Mouse (Mus musculus) midbrain, embryonic 10.5 days (tissue): ENCODE data around the gene Morn3. TPM values are rescaled to one million over a fixed set of nuclear protein-coding genes. Genes with fewer than 3 reads are reported as not detected.
"Not testable (repeated sequence)": the region's sequence is repeated elsewhere in the genome, so short reads cannot be mapped to it uniquely, and the experiment has no call there.

Experiments
- DNase-seq: peaks from one replicate; pipeline ENCODE4 v3.0.0-alpha.2; 2017; ENCODE audit warnings: low spot score
- H3K27ac ChIP-seq: fragments of 300-500 bp; sonication (generic); replicated peaks from 2 replicates; pipeline ENCODE4 v1.5.1; 2016; ENCODE audit warnings: mild to moderate bottlenecking
- H3K27me3 ChIP-seq: fragments of 300-500 bp; sonication (generic); 2 replicates; pipeline ENCODE4 v1.6.1; 2016; ENCODE audit warnings: low read depth, mild to moderate bottlenecking; ENCODE audit not compliant: poor library complexity, severe bottlenecking
- H3K36me3 ChIP-seq: fragments of 300-500 bp; sonication (generic); 2 replicates; pipeline ENCODE4 v1.6.1; 2016; ENCODE audit warnings: mild to moderate bottlenecking, moderate library complexity
- H3K4me1 ChIP-seq: fragments of 300-500 bp; sonication (generic); 2 replicates; pipeline ENCODE4 v1.6.1; 2016
- H3K4me3 ChIP-seq: fragments of 300-500 bp; sonication (generic); 2 replicates; pipeline ENCODE4 v1.5.1; 2016; ENCODE audit warnings: mild to moderate bottlenecking, moderate library complexity
- H3K9me3 ChIP-seq: fragments of 300-500 bp; sonication (generic); replicated peaks from 2 replicates; pipeline ENCODE4 v1.6.1; 2016; ENCODE audit warnings: mild to moderate bottlenecking
- WGBS: fragments of 180-500 bp; shearing (Covaris S2); methylation state at CpG from one replicate; pipeline ENCODE4 v1.1.7; 2016; 5-methylcytosine and 5-hydroxymethylcytosine counted together
- polyA plus RNA-seq: library from polyadenylated mRNA; unstranded; fragments of >200 nt; fragmentation: Nextera tagmentation; extraction: Ambion mirVana; gene quantifications from 2 replicates; pipeline ENCODE4 v1.2.1, GENCODE M21; 2016

Morn3 gene
- polyA plus RNA-seq, 1 experiment from 2014 or later = 0.67 TPM

GRCm38 (mm10) chr5:123076419-123077281 is 29.8 kb upstream of the Morn3 start:
- Histone ChIP-seq H3K27me3 (peaks cover 14% of the 10 kb centered on the region; the same call in 1 of the 2 replicates), H3K4me1 (peaks cover 29% of the 10 kb centered on the region), H3K27ac (peak overlapping the region; percentile 86), H3K4me3 (peak overlapping the region; percentile 92), H3K9me3 (no peaks in the 10 kb centered on the region; the same call in 1 of the 2 replicates), H3K36me3 (no peaks in the 10 kb centered on the region)
- 6% methylated on average over 35 of the region's 35 CpGs for WGBS
- DNase-seq = no peak

GRCm38 (mm10) chr5:123075576-123076418 is 29.0 kb upstream of the Morn3 start:
- Histone ChIP-seq H3K4me1 (peaks cover 29% of the 10 kb centered on the region), H3K4me3 (peak overlapping the region; percentile 92), H3K9me3 (no peaks in the 10 kb centered on the region; the same call in 1 of the 2 replicates), H3K27me3 (peaks cover 14% of the 10 kb centered on the region; the same call in 1 of the 2 replicates), H3K27ac (peak overlapping the region; percentile 86), H3K36me3 (no peaks in the 10 kb centered on the region)
- peak; percentile 89 for DNase-seq
- 9% methylated on average over 45 of the region's 45 CpGs for WGBS

DNA sequence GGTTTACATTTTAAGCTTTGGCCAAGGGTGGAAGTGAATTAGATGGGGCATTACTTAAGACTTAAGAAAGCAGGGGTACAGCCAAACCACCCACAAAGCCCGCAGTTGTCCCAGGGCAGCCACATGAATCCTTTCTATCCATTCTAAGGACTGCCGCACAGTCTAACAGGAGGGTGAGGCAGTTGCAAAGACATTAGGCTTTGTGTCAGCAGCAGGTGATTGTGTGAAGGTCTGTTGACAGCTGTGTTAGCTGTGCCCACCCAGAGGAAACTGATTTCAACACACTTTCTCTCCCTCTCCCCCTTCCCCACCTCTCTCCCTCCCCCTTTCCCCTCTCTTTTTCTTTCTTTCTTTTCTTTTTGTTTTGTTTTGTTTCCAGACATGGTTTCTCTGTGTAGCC is 21.9 kb upstream of the Morn3 start:
- WGBS = 94% methylated on average over 2 of the region's 2 CpGs
- Histone ChIP-seq H3K27ac (no peak overlapping the region), H3K9me3 (no peaks in the 10 kb centered on the region), H3K4me3 (no peak overlapping the region), H3K36me3 (no peaks in the 10 kb centered on the region), H3K27me3 (no peaks in the 10 kb centered on the region), H3K4me1 (no peaks in the 10 kb centered on the region)
- no peak for DNase-seq

DNA sequence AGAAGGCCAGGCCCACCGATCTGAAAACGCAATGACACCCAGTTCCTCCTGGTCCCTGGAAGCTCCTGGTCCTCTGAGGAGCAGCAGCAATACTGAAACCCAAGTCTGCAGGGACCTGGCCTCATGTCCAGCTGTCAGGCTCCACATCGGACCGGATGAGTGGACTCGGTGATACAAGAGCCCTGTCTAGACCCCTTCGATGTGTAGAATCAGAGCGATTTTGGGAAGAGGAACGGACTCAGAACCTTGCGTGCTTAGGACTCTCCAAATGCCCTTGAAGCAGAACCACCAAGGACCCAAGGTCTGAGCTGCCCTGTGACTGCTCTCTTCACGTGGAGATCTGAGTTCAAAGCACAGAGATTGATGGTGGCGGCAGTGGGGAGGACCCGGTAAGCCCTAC is 21.3 kb upstream of the Morn3 start, which contains the start of gene Tmem120b:
Gene Tmem120b, plus strand, starts transcription at position 301 of the 400 bp plus-strand sequence.
- H3K27me3 ChIP-seq = no peaks in the 10 kb centered on the region
- H3K4me3 ChIP-seq = no peak within 1 kb of the TSS
- no peaks in the 10 kb centered on the region for H3K4me1 ChIP-seq
- H3K36me3 ChIP-seq = no peaks in the 10 kb centered on the region
- 88% methylated on average over 12 of the region's 12 CpGs for WGBS
- no peaks in the 10 kb centered on the region for H3K9me3 ChIP-seq
- no peak within 1 kb of the TSS for H3K27ac ChIP-seq
- no peak for DNase-seq

GRCm38 (mm10) chr5:123067395-123067995 is 20.7 kb upstream of the Morn3 start:
- no peaks in the 10 kb centered on the region for H3K27me3 ChIP-seq
- DNase-seq = no peak
- 40% methylated on average over 6 of the region's 6 CpGs for WGBS
- no peak overlapping the region for H3K27ac ChIP-seq
- H3K4me1 ChIP-seq = no peaks in the 10 kb centered on the region
- no peak overlapping the region for H3K4me3 ChIP-seq
- H3K36me3 ChIP-seq = no peaks in the 10 kb centered on the region
- H3K9me3 ChIP-seq = no peaks in the 10 kb centered on the region

- Histone ChIP-seq H3K4me3 (no peak overlapping the region), H3K4me1 (peaks cover 5% of the 10 kb centered on the region; the same call in 1 of the 2 replicates), H3K27me3 (no peaks in the 10 kb centered on the region), H3K36me3 (no peaks in the 10 kb centered on the region), H3K27ac (no peak overlapping the region), H3K9me3 (no peaks in the 10 kb centered on the region)
- peak; percentile 46 for DNase-seq
- 38% methylated on average over 6 of the region's 6 CpGs for WGBS
These were observed 17.4 kb upstream of the Morn3 start for GRCm38 (mm10) chr5:123064207-123064606.

GRCm38 (mm10) chr5:123063141-123063540 is 16.3 kb upstream of the Morn3 start:
- Histone ChIP-seq H3K9me3 (no peaks in the 10 kb centered on the region), H3K27me3 (no peaks in the 10 kb centered on the region), H3K4me1 (peaks cover 12% of the 10 kb centered on the region; the same call in 1 of the 2 replicates), H3K27ac (no peak overlapping the region), H3K36me3 (no peaks in the 10 kb centered on the region), H3K4me3 (no peak overlapping the region)
- DNase-seq = no peak
- 84% methylated on average over 3 of the region's 3 CpGs for WGBS

GRCm38 (mm10) chr5:123061402-123061749 is 14.6 kb upstream of the Morn3 start:
- H3K4me1 ChIP-seq = peaks cover 12% of the 10 kb centered on the region; the same call in 1 of the 2 replicates
- 83% methylated on average over 6 of the region's 6 CpGs for WGBS
- DNase-seq, H3K27me3 ChIP-seq, H3K27ac ChIP-seq, H3K4me3 ChIP-seq, H3K36me3 ChIP-seq, H3K9me3 ChIP-seq: not testable (repeated sequence)

DNA sequence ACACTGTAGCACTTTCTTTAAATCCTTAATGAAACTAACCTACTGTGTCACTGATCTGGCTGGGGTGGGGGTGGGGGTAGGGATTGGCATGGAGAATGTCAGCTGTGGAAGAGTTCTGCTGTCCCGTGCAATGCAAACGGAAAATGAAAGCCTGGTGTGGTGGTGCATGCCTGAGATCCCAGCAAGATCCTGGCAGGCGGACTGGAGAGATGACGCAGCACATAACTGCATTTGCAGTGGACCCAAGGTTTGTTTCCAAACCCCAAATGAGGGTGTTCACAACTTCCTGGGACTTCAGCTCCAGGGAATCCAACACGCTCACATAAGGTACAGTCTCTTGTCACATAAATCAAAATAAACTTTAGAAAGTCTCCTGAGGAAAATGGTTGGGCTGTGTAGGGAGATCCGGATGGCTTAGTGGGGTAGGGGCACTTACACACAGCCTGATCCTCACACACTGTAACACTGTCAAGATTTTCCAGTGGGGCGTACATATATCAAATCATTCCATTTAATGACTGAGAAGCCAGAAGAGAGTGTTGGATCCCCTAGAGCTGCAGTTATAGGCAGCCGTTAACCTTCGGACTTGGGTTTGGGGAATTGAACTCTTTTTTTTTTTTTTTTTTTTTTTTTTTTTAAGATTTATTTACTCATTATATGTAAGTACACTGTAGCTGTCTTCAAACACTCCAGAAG is 14.0 kb upstream of the Morn3 start:
- DNase-seq = no peak
- no peaks in the 10 kb centered on the region for H3K27me3 ChIP-seq

DNA sequence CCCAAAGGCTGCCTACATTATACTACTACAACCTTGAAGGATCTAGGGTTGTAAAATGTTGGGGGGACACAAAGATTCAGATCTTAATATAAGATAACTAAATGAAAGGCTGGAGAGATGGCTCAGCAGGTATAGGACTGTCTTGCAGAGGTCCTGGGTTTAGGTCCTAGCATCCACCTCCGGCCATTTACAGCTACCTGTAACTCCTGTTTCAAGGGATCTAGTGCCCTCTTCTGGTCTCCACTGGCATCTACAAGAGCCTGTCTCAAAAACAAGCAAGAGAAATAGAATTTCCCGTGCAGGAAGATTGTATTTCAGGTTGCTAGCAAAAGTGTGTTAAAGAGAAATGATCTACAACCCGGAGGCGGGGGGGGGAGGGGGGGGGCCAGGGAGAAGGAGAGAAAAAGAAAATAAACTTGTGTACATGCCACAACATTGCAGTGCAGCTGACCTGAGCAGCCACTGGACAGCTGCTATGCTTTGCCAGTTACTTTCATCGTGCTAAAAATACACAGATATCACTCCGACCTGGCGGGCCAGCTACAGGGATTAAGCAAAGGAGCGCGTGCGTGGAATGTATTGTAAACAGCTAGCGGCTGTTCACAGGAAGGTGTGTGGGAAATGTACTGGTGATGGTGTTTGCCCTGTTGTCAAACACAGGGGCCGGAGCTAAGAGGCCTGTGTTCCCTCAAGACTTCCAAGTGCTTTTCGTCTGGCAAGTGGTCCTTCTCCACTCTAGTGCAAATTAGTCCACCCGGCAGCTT is 13.1 kb upstream of the Morn3 start:
- Histone ChIP-seq H3K27ac (no peak overlapping the region), H3K4me1 (peaks cover 12% of the 10 kb centered on the region; the same call in 1 of the 2 replicates), H3K36me3 (no peaks in the 10 kb centered on the region), H3K9me3 (no peaks in the 10 kb centered on the region), H3K27me3 (no peaks in the 10 kb centered on the region), H3K4me3 (no peak overlapping the region)
- WGBS = 42% methylated on average over 14 of the region's 14 CpGs
- peak; percentile 42 for DNase-seq

More for the DNA sequence above, 14.0 kb upstream of the Morn3 start:
- 83% methylated on average over 9 of the region's 9 CpGs for WGBS
- no peaks in the 10 kb centered on the region for H3K36me3 ChIP-seq
- no peak overlapping the region for H3K27ac ChIP-seq
- H3K9me3 ChIP-seq = no peaks in the 10 kb centered on the region
- peaks cover 12% of the 10 kb centered on the region; the same call in 1 of the 2 replicates for H3K4me1 ChIP-seq
- no peak overlapping the region for H3K4me3 ChIP-seq

GRCm38 (mm10) chr5:123058251-123059102 is 11.7 kb upstream of the Morn3 start:
- H3K4me1 ChIP-seq = peaks cover 12% of the 10 kb centered on the region; the same call in 1 of the 2 replicates
- WGBS = 49% methylated on average over 16 of the region's 16 CpGs
- H3K27ac ChIP-seq = peak overlapping the region; percentile 83
- no peaks in the 10 kb centered on the region for H3K9me3 ChIP-seq
- H3K36me3 ChIP-seq = no peaks in the 10 kb centered on the region
- H3K4me3 ChIP-seq = peak overlapping the region; percentile 54
- H3K27me3 ChIP-seq = no peaks in the 10 kb centered on the region
- no peak for DNase-seq
